Mouse (Mus musculus): ENCODE data around the gene Tmem215.

Tmem215 gene

GRCm38 (mm10) chr4:40471880-40472279 lies at the start of gene Tmem215:
Gene Tmem215, plus strand, starts transcription at chr4:40472180.
- DNase-seq (ENCODE audit: extremely low spot score, low read depth, low spot score): no peak

GRCm38 (mm10) chr4:40431916-40432315 lies 40.1 kb upstream of the Tmem215 start:
- no peak for DNase-seq (ENCODE audit: extremely low spot score, low read depth, low spot score)

GRCm38 (mm10) chr4:40433379-40433778 lies 38.6 kb upstream of the Tmem215 start:
- DNase-seq (ENCODE audit: extremely low spot score, low read depth, low spot score): no peak

DNA sequence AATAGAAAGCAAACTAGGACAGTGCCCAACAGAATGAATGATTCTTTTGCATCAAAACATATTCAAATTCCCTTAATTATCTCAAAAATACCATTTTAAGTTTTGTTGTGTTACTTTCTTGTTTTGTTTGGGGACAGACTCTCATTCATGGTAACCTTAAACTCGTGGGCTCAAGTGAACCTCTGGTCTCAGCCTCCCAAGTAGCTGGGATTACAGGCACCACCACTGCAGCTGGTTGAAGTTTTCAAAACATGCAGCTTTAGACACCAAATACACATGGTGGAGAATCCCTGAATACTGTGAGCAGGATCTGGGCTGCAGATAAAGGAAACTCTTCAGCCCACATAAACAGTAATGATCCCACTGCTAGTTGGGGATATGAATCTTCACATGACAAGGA lies 37.6 kb upstream of the Tmem215 start:
- no peak for DNase-seq (ENCODE audit: extremely low spot score, low read depth, low spot score)

DNA sequence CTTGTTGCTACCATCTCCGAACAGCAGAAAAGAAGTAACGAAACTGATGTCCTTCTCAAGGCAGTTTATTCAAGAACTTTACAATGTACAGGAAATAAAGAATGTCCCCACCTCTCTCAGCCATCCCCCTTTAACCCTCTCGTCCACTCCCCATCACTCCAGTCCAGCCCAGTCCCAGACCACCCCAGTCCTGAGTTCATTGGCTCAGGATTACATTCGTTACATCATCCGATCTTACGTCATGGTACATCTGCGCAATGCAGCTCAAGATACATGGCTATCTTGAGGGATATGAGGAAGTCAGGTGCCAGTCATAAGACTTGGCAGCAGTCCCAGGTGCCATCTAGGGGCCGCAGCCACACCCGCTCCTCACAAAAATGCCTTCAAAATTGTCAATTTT lies 28.4 kb upstream of the Tmem215 start:
- DNase-seq (ENCODE audit: extremely low spot score, low read depth, low spot score): no peak

- DNase-seq (ENCODE audit: extremely low spot score, low read depth, low spot score): no peak
Observed at GRCm38 (mm10) chr4:40472700-40473530, 935 bp downstream of the Tmem215 start.

DNA sequence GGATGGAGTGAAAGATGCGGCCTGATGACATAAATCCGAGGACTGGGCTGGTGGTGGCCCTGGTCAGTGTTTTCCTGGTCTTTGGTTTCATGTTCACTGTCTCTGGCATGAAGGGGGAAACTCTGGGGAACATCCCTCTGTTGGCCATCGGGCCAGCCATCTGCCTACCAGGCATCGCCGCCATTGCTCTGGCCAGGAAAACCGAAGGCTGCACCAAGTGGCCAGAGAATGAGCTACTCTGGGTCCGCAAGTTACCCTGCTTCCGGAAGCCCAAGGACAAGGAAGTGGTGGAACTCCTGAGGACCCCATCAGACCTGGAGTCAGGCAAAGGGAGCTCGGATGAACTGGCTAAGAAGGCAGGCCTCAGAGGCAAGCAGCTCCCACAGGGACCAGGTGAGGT lies 1.9 kb downstream of the Tmem215 start:
- DNase-seq (ENCODE audit: extremely low spot score, low read depth, low spot score): no peak

DNA sequence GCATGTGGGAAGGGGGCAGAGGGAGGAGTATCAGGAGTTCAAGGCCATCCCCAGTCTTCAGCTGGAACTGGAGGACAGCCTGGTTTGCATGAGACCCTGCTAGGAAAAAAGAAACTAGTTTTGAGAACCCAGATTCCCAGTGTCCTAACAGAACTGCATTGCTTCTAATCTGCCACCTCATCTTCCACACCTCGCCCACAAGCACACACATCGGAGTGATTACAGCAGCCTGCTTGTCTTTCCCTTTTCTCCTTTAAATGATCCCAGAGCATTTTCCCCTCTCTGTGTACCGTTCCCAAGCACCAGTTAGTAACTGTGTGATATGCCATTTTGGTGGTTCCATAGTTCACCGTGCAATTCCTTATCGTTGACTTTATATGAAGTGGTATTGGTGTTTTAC lies 6.0 kb downstream of the Tmem215 start:
- no peak for DNase-seq (ENCODE audit: extremely low spot score, low read depth, low spot score)

- no peak for DNase-seq (ENCODE audit: extremely low spot score, low read depth, low spot score)
Observed at GRCm38 (mm10) chr4:40486546-40486945, 14.6 kb downstream of the Tmem215 start.

GRCm38 (mm10) chr4:40491731-40492130 lies 19.8 kb downstream of the Tmem215 start:
- DNase-seq (ENCODE audit: extremely low spot score, low read depth, low spot score): no peak

DNA sequence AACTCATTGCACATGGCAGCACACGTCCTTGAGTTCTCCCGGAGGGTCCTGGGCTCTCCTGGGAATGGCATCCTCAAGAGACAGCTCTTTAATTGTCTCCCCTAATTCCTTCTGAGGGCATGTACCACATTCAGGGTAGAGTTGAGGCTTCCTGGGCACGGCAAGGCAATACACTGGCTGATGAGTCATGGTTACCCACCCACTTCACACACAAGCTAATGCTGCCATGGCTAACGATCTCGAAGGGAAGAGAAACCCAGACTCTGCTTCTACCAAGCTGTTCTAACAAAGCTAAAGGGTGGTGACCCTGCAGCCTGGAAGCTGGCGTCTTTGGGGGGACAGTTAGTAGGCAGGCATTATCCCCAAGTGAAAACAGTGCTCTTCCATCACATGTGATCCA lies 24.4 kb downstream of the Tmem215 start:
- no peak for DNase-seq (ENCODE audit: extremely low spot score, low read depth, low spot score)

DNA sequence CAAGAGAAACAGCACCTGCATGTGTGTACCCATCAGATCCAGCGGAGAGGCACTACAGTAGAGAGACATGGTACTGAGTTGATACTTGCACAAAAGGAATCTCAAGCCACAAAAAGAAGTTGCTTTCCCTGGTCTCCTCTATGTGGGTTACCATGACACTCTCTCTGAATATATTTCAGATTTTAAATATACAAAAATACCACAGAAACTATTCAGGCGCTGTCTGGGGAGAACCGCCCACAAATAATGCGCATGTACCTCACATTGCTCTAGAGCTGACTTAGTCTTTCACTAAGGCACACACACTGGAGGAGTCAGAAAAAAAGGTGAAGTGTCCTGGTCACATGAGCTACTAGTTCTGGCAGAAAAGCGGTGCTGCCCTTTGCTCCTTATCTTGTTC lies 24.8 kb downstream of the Tmem215 start:
- DNase-seq (ENCODE audit: extremely low spot score, low read depth, low spot score): no peak

GRCm38 (mm10) chr4:40499812-40500591 lies 28.0 kb downstream of the Tmem215 start:
- DNase-seq (ENCODE audit: extremely low spot score, low read depth, low spot score): no peak

DNA sequence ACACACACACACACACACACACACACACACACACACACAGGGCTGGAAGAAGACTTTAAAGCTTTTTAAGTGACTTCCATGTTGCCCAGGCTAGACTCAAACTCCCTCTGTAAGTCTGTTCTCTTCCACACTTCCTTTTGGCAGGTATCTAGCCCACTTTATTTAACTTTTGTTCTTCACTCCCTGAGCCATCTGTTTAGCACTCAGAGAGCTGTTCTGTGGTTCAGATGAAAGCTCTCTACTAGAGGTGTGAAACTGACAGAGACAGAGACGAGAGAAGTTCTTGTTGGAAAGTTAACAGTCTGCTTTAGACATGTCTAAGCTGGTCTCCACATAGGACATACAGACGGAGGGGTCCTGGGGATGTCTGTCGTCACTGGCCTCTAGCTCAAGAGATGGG lies 30.5 kb downstream of the Tmem215 start:
- no peak for DNase-seq (ENCODE audit: extremely low spot score, low read depth, low spot score)

DNA sequence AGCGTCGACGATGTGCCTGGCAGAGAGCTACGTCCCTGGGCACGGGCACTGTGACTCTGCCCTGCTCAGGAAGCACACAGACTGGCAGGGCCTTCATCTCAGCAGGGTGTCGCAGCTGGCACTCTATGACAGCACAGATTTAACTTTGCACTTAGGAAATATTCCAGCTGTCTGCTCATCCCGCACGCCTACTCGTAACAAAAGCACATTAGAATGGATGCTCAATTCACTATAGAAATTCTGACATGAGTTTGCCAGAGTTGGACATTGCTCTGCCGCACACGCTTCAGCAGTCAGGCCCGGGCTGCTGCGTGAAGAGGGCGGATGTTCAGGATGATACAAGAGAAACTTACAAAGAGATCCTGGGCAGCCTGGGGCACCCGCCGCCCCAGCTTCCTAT lies 37.6 kb downstream of the Tmem215 start:
- DNase-seq (ENCODE audit: extremely low spot score, low read depth, low spot score): no peak

DNA sequence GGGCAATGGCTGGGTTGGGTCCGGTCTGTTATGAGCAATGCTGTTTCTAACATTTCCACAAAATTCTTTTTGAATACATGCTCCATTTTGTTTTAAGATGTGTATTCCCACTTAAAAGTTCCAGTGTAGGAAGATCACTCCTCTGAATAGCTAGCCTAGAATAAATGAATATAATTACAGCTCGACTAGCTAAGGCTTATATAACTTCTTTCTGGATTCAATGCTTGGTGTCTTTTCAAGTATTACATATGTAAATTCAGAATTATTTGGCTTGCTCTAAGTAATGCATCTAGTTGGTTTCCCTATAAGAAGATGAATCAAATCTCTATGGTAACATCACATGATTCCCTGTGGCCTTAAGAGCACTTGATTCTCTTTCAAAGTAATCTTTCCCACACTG lies 41.3 kb downstream of the Tmem215 start:
- DNase-seq (ENCODE audit: extremely low spot score, low read depth, low spot score): no peak

GRCm38 (mm10) chr4:40518545-40519324 lies 46.8 kb downstream of the Tmem215 start:
- no peak for DNase-seq (ENCODE audit: extremely low spot score, low read depth, low spot score)
